Mouse (Mus musculus): ENCODE measurements at regions not wholly inside any gene's neighbourhood (a gene's known extent, or its start where the extent isn't known, plus 50 kb on each side); places are given as distances from the start of the nearest gene placed in this dataset.
"Not testable (repeated sequence)": the region's sequence is repeated elsewhere in the genome, so short reads cannot be mapped to it uniquely, and the experiment has no call there.

- no peak for DNase-seq (ENCODE audit: low spot score in 2 of 2)
Measured at GRCm38 (mm10) chr11:29628476-29628875, 64.3 kb upstream of the Rtn4 start.

- no peak for DNase-seq (ENCODE audit: low spot score in 2 of 2)
Measured at GRCm38 (mm10) chr11:29632486-29632885, 60.3 kb upstream of the Rtn4 start.

- not testable (repeated sequence) for DNase-seq (ENCODE audit: low spot score in 2 of 2)
Measured at GRCm38 (mm10) chr11:29633288-29633687, 59.5 kb upstream of the Rtn4 start.

GRCm38 (mm10) chr11:29636759-29637200, 56.0 kb upstream of the Rtn4 start:
- no peak for DNase-seq (ENCODE audit: low spot score in 2 of 2)

- DNase-seq (ENCODE audit: low spot score in 2 of 2) = no peak
Measured at GRCm38 (mm10) chr11:29638093-29638669, 54.6 kb upstream of the Rtn4 start.

- DNase-seq (ENCODE audit: low spot score in 2 of 2) = peak; percentile 16 to 17
Measured at GRCm38 (mm10) chr11:29638861-29639260, 53.9 kb upstream of the Rtn4 start.

Data from urinary bladder, postnatal 36 days (tissue).